Mouse (Mus musculus): ENCODE measurements around the gene Rps19bp1.

Gene Rps19bp1

DNA sequence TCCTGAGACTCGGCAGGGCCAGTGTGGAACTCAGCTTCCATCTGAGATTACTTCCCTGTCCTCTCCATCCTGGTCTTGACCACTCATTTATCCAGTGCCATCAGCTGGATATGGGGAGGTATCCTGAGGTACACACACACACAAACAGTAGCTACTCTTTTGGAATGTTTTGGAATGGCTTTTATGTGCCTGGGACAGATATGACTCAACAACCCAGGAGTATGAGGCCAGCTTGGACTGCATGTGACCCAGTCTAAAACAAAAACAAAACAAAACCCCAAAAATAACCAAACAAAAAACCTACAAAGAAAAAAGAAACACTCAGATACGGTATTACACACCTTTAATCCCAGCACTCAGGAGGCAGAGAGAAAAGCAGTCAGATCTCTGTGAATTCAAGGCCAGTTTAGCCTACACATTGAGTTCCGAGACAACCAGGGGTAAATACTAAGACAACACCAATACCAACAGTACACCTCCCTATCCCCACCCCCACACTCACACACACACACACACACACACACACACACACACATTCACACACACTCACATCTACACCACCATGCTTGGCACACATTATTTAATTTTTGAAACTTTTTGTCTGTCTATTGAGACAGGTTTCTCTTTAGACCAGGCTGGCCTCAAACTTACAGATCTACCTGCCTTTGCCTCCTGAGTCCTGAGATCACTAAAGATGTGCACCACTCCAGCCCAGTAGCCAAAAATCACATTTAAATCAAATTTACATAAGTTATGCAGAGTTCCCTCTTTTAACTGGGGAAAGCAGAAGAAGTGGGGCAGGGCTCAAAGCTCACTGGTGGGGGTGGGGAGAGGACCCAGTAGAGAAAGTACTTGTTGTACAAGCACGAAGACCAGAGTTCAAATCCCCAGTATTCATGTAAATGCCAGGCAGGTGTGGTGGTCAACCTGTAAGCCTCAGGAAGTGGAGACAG lies 44.1 kb downstream of the Rps19bp1 start:
- DNase-seq (ENCODE audit: low read depth, low spot score), result peak; percentile 66

DNA sequence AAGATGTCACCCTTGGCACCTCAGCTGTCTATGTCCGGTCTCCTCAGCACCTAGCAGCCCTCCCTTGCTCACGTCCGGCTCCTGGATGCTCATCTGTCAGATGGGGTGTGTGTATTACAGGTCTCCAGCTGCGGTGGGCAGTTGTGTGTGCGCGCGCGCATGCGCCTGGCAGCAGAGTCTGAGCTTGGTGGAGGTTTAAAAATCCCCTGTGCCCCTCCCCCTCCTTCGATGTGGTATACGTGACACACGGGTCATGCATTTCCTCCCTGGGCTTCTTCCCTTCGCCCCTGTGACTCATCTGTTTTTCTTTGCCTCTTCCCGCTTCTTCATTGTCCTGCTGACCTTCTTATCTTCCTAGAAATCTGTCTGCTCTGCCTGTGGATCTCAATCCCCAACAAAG lies 44.9 kb downstream of the Rps19bp1 start:
- peak; percentile 90 for DNase-seq (ENCODE audit: low read depth, low spot score)

DNA sequence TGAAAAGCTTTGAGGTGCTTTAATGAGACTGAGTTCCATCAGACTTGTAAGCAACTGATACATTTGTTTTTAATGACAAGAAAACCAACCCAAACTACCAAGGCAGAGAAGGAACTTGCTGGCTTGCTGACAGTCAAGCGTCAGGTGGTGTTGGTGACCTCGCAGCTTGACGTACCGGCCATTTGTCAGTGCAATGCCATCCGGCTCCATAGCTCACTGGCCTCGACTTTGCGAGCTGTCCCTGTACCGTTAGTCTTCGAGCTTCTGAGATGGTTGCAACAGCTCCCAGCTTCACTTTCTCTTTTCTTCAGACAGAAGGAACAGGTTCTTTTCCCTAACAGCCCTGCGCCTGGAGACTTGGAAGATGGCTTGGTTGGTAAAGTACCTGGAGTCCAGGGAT lies 46.6 kb downstream of the Rps19bp1 start:
- no peak for DNase-seq (ENCODE audit: low read depth, low spot score)

DNA sequence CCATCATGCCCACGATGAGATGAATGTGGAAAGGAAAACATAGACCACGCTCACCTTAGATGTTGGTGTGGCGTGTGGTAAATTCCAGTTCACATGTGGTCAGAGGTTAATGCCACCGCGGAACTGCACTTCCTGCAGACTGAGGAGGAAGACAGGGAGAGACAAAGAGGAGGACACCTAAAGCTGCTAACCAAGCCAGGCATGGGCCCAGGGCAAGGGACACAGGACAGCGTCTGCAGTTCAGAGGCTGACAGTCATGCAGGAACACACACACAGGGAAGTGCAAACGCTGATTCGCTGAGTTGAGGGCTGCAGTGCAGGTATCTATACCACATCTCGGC lies 47.7 kb downstream of the Rps19bp1 start:
- no peak for DNase-seq (ENCODE audit: low read depth, low spot score)

DNA sequence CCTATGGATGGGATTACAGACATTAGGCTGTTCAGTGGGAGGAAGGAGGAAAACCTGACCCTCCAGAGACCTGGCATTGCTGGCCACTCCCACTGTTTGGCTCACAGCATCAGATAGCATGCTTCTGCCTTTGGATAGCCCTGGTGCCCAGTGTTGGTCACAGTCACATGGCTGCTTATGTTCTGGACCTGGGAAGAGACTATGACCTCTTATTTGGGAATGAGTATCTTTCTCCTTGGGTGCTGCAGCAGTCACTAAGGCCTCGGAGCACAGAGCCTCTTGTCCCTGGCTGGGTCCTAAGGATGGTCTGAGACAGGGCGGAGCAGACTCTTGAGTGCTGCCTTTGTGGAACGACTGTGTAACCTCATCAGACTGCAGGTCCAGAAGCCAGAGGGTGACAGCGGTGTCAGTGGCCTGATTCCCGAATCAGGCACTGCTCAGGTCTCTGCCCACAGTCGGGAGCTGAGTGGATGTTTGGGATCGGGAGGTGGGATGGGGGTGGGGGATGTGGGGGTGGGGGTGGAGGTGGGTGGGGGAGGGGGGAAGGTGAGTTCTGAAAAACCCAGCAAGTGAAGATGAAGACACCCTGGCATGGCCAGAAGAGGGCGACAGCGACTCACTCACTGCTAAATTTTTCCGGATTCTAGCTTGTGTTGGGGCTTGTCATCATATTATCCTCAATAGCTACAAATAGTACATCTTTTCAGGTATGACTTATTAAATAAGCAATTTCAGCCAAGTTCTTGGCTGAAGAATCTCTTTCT lies 48.2 kb downstream of the Rps19bp1 start:
- peak; percentile 56 for DNase-seq (ENCODE audit: low read depth, low spot score)

DNA sequence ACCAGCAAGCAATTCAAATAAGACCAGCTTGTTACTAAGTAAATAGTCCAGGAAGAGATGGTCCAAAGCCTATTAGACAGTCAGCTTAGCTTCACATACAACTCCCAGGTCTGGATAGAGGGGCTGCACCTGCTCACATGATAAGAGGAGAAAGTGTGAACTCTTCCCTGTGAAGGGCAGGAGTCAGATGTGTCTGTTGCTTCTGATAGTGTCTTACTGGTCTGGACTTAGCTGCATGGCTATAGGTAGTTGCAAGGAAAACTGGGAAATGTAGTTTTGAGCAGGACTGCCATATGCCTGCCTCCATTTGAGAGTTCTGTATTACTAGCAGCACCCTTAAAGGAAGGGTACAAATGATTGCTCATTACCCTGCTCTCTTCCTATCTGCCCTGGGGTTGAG lies 50.4 kb downstream of the Rps19bp1 start:
- no peak for DNase-seq (ENCODE audit: low read depth, low spot score)
